Mouse (Mus musculus) brown adipose tissue, adult 24 weeks (tissue): ENCODE data around the gene Nubp1. TPM values are rescaled to one million over a fixed set of nuclear protein-coding genes. Genes with fewer than 3 reads are reported as not detected.

Experiments
- polyA plus RNA-seq: library from polyadenylated mRNA; stranded (reverse); fragments of >200 nt; gene quantifications from 2 replicates; pipeline ENCODE4 v1.2.4, GENCODE M21; 2012; ENCODE audit not compliant: missing spikeins, insufficient read depth, insufficient read length

The Nubp1 gene
- polyA plus RNA-seq, 1 experiment: 11.2 TPM

Other genes with a start within 250 kb of the Nubp1 start
- 5.8 and 6.6 TPM in 2 replicates for gene Rpl39l, start 241.7 kb upstream of the Nubp1 start, polyA plus RNA-seq
- gene Atf7ip2, start 219.2 kb upstream of the Nubp1 start, polyA plus RNA-seq: not detected in 2 replicates
- 4.8 and 4.9 TPM in 2 replicates for gene Emp2, start 98.0 kb upstream of the Nubp1 start, polyA plus RNA-seq
- gene Tekt5, start 16.5 kb upstream of the Nubp1 start, polyA plus RNA-seq: not detected in 2 replicates
- 0.87 TPM in 1 of 2 replicates, not detected in the other for gene Tvp23a, start 35.4 kb downstream of the Nubp1 start, polyA plus RNA-seq
- gene Ciita, start 68.1 kb downstream of the Nubp1 start, polyA plus RNA-seq: 0.67 and 1.3 TPM in 2 replicates
- 12.4 and 13.4 TPM in 2 replicates for gene Dexi, start 131.1 kb downstream of the Nubp1 start, polyA plus RNA-seq
- gene Clec16a, start 133.4 kb downstream of the Nubp1 start, polyA plus RNA-seq: 25.4 and 29.0 TPM in 2 replicates